Mouse (Mus musculus) left cerebral cortex, postnatal 25 days (tissue): ENCODE measurements around the gene Tango6. TPM values are rescaled to one million over a fixed set of nuclear protein-coding genes. Genes with fewer than 3 reads are reported as not detected.
"Not testable (repeated sequence)": the region's sequence is repeated elsewhere in the genome, so short reads cannot be mapped to it uniquely, and the experiment has no call there.

Experiments
- DNase-seq, 2 experiments: peaks; one replicate each; pipeline ENCODE4 v3.0.0; 2022; ENCODE audit warnings: low spot score in 2 of 2, mixed read lengths in 1 of 2
- intact Hi-C: fragments of 180-260 bp; cut with DNase I; formaldehyde crosslinking; loops from one replicate; pipeline ENCODE4 v1.15.1; 2025
- total RNA-seq, 2 experiments: library from RNA; stranded (reverse); gene quantifications; 2 replicates each; pipeline ENCODE4 v1.2.3; 2021

The Tango6 gene
- total RNA-seq, 2 experiments from 2014 or later, result 5.7 to 7.0 TPM

DNA sequence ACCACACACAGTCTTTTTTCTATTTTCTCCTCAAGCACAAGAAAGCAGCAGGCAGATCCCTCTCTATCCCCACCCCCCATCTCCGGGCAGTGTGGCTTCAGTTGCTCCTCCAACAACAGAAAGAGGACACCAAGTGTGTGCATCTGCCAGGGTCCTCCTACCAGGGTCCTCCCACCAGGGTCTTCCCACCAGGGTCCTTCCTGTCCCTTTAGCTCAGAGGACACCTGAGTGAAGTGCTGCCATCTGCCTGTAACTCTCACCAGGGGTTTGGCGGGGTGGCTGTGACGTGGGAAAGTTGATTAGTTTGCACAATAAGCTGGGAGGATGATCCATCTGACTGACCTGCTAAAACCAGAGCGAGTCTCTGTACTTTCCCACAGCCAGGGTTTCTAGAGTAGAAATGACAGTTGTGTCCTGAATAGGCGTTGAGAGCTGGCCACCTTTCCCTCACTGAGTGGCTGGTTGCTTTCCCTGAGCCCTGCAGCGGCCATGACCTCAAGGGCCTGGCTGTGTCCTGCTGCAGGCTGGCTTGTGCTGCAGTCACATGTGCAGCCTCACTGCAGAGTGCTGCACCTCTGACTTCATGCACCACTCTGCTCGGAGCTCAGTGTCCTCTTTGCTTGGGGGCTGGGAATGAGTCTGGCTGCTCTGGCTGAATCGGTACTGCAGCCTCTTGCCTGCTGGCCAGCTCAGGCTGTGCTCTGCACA, 171.8 kb downstream of the Tango6 start:
- intact Hi-C loops, result no loop called here
- DNase-seq, result peak in 1 of 2 experiments; percentile 33

DNA sequence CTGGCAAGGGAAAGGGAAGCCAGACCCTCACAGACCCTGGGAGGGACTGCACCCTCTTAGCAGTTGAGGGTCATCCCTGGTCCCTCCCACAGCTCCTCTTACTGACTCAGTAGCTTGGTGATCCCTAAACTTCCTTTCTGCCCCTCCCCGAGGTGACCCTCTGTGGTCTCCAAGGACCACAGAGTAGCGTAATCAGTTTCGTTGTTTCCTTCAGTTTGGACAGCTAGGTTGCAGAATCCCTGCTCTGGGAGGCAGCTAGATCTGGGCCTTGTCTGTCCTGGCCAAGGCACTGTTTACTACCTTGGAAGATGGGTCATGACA, 172.3 kb downstream of the Tango6 start:
- intact Hi-C loops, result no loop called here

DNA sequence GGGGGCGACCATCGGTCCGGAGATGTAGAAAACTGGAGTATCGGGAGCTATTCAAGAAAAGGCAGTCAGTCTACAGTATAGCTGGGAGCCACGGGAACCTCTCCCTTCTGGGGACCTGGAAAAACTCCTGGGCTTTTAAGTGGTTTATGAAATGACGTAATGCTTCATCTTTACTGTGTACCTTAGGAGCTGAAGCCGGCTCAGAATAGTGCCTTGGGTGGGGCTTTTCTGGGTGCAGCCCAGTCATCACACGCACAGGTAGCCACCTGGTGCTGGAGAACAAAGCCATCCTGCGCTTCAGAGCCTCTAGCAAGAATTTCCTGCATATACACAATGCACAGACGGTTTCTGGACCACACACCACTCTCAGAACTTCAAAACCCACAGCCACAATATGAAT, 180.0 kb downstream of the Tango6 start:
- intact Hi-C loops, result no loop called here
- no peak for DNase-seq

More for the DNA sequence above, 172.3 kb downstream of the Tango6 start:
- DNase-seq, result no peak

DNA sequence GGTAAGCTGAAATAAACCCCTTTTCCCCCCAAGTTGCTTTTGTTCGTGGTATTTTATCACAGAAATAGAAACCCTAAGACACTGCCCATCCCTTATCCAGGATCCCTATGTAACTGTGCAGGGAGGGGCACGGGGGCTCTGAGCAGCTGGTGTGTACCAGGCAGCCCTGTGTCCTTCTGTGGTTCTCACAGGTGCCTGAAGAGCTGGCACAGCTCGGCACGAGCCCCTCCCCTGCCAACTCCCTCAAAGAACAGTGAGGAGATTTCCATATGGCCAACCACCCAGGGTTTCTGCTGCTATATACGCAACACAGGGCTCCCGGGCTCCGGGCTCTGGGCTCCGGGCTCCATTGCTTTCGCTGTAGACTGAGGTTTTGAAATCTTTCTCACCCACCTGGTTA, 182.5 kb downstream of the Tango6 start:
- no peak for DNase-seq
- intact Hi-C loops, result no loop called here

DNA sequence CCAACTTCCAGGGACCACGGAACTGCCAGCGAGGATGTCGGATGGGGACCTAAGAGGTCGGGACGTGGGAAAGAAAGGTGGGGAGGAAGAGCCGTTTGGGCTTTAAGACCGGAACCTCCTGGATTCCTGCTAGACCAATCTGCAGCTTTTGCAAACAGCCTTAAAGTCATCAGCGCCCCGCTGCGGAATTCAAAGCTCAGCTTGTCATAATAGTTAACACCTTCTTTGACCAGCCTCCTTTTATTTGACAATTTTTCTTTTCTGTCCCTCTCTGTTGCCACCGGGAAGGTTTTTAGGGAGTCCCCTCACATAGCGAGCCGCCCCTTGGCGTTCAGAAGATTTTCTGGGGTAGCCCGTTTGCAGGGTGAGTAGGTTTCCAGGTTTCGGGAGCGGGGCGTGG, 187.2 kb downstream of the Tango6 start, which contains the start of gene Has3:
Gene Has3, plus strand, starts transcription at position 192 of the 400 bp plus-strand sequence.
- intact Hi-C loops, result loop anchor here (5.0 kb wide), 2 partner anchors 98 to 153 kb away; no protein-coding TSS in a partner anchor
- peak; percentile 51 to 56 for DNase-seq

DNA sequence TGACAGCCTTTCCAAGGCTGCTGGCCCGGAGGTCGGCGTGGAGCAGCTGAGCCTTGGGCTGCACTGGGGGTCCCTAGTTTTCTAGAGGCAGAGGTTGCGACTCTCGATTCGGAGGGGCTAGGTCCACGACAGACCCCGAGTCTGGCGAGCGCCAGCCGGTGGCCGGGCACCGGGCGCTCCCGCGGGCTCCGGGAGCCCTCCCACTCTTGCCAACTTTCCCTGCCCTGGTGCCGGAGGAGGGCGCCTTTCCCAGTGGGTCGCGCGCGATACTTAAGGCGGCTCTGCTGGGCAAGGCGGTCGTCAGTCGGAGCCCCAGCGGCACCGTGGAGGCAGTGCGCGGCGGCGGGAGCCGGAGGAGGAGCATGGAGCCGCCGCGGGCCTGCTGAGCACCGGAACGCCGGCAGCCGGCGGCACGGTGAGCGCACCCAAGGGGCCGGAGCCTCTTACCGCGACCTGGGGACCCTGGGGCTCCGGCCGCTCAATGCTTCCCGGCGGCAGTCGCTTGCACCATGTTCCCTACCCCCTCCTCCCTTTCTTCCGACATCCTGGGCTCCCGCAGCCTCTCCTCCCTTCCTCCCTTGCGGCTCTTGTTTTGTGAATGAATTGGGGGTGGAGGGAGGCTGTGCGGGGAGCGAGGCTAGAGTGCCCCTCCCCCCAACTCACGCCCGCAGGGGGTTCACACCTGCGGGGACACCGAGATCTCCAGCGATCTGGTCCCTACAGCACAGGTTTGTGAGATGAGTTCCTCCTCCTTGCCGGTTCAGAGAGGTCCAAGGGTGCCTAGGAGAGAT, 187.9 kb downstream of the Tango6 start:
- peak; percentile 69 to 70 for DNase-seq
- intact Hi-C loops, result loop anchor here (5.0 kb wide), 2 partner anchors 98 to 153 kb away; no protein-coding TSS in a partner anchor

DNA sequence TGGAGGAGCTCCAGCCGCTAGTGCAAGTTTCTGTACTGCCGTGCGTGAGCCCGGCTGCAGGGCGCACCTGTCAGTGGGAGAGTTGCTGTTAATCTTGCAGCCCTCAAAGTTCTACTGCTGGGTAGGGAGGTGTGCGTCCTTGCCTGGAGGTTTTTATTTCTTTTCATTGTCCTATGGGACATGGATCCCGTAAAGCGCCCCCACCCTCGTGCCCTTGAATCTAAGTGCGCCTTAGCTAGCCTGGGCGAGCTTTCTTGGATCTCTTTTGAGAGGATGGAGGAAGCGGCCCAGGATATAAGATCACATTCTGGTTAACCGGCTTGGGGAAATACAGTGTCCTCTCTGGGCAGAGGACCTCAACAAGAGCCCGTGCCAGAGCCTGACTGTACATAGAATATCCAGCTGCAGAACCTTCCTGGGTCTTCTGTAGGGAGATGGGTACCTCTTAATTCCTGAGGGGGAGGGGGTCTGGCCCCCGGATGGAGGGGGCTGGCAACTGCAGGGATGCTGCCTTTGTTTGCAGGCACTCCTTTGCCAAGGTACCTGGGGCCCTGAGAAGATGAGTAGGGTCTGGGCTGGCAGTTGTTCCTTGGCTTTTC, 188.6 kb downstream of the Tango6 start:
- intact Hi-C loops, result loop anchor here (5.0 kb wide), 2 partner anchors 99 to 154 kb away; no protein-coding TSS in a partner anchor
- DNase-seq, result peak; percentile 27 to 38

DNA sequence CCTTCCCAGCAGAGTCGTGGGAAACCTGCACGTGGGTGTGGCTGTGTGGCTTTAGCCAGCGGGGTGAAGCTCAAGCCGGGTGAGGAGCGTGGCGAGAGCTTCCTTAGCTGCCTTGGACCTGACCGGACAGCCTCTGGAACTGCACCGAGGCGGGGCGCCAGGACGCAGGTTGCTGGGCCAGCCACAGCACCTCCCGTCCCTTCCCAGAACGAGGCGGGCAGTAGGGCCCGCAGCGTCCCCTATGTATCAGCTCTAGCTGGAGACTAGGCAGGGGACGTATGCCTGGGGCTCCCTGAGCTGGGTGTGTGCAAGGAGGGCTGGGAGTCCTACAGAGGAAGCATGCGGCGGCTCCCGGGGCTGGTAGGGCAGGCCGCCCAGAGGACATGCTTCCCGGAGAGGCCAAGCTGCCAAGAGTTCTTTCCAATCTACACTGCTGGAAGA, 189.1 kb downstream of the Tango6 start:
- DNase-seq, result peak in 1 of 2 experiments; percentile 26
- intact Hi-C loops, result loop anchor here (5.0 kb wide), 2 partner anchors 100 to 155 kb away; no protein-coding TSS in a partner anchor

DNA sequence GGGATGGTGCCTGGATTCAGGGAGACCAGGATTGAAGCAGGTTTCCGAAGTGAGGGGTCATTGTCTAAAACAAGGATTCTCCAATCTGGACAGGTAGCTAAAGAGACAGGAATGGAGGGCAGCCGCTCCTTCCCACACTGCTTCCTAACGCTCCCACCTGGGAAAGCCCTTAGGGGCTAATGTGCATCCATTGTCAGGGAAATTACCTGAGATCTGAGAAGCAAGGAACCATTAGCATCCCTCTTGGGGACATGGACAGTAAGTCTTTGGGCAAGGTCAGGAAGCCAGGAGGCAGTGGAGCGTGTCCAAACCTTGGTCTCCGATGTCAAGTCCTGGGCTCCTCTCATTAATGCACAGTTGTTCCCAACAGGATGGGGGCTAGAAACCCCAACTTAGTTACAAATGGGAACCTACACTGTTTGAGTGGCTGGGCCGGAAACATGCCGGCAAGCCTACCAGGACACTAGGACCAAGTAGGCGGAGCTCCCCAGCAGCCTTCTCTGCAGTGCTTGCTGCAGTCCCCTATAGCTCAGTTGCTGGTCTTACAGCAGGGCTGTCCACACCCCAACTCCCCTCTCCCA, 189.7 kb downstream of the Tango6 start:
- no peak for DNase-seq
- intact Hi-C loops, result loop anchor here (5.0 kb wide), 2 partner anchors 100 to 155 kb away; no protein-coding TSS in a partner anchor

DNA sequence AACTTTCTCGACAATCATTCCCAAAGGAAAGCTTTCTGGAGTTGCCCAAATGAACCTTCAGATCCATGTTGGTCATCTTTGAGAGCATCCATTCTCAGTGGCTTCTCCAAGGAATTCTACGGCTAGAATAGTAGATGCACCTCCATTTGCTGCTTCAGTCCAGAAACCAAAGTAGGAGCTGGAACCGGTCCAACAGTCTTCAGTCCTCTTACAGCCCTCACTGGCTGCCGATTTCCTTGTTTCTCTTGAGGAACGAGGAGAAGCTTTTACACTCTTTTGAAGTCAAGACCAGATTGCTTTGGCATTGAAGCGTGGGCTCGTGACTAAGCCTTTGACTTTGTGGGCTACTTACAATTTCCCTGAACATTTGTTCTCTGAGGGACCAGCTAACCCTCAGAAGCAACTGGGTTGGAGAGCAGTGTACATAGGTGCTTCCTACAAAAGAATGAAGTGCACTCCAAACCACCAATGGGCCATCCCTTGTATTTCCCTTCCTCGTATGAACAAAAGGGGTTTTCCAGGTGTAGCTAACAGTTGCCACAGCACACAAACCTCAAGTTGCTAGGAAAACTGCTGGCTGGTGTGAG, 197.3 kb downstream of the Tango6 start:
- DNase-seq, result no peak
- intact Hi-C loops, result loop anchor here (10.0 kb wide), 1 partner anchor 465 kb away; the partner anchor contains the start of gene Zfp90

DNA sequence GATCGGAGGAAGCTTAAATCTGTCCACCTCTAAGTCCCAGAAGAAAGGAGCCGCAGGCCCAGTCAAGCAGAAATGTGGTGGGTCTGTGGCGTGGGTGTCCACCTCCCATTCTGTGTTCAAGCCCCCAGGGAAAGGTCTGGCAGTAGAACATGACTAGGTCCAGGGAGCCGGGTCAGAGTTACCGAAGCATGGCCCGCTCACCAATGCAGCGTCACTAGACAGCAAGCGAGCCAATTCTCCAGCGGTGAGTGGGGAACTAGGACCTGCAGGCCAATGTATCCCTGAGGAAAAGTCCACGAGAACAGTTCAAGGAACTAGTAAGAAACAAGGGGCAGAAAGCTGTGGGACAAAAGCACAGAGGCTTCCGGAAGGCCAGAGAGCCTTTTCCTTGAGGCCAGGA, 201.2 kb downstream of the Tango6 start:
- not testable (repeated sequence) for DNase-seq
- intact Hi-C loops, result loop anchor here (10.0 kb wide), 1 partner anchor 469 kb away; the partner anchor contains the start of gene Zfp90

DNA sequence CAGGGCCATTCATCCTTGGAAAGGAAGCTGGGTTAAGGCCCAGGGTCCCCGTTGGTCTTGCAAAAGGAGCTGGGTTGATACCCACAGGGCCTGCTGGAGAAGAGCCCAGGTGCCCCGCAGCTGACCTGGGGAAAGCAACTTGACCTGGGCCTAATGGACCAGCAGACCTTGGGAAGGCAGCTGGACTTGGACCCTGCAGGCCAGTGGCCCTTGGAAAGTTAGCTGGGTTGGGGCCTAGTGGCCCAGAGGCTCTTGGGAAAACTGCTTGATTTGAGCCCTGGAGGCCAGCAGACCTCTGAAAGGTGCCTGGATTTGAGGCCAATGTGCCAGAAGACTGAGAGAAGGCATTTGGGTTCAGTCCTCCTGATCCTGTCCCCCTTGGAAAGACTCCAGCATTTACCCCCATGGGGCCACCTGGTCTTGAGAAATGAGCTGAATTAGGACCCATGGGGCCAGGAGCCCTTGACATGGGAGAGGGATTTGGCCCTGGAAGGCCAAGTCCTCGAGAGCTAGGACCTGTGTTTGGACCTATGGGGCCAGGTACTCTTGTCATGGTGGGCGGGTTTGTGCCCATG, 202.0 kb downstream of the Tango6 start:
- not testable (repeated sequence) for DNase-seq
- intact Hi-C loops, result loop anchor here (10.0 kb wide), 1 partner anchor 470 kb away; the partner anchor contains the start of gene Zfp90

DNA sequence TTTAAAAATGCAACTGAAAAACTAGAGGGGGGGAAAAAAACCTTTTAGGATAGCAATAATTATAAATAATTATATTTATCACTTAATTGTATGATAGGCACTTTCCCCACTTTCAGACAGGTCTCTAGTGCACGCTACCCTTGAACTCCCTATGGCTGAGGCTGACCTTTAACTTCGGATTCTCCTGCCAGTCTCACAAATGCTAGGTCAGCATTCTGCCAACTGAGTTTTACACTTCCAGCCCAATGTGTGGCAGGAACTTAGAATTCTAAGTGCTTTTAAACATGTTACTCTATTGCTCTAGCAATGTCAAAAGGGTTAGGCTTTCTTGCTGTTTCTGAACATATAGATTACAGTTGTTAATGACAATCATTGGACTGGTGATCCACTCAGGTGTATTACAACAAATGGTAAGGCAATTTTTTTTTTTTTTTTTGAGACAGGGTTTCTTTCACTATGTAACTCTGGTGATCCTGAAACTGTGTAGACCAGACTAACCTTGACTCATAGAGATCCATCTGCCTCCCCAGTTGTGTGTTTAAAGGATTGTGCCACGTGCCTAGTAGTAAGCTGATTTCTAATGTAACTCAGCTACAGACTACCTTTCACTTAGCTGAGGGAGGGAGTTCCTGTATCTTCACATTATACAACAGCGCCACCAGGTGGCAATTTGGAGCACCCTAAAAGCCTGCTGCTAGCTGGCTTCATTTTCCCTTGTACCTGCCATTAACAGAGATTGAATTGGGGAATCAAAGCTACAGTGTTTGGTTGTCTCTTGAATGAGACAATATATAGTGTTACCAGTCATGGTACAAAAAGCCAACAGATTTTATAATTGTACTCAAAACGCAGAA, 204.7 kb downstream of the Tango6 start:
- intact Hi-C loops, result loop anchor here (1.0 to 10.0 kb wide), 3 partner anchors 169 to 473 kb away; partner anchors contain the start of gene Zfp90
- DNase-seq, result peak; percentile 72 to 82

DNA sequence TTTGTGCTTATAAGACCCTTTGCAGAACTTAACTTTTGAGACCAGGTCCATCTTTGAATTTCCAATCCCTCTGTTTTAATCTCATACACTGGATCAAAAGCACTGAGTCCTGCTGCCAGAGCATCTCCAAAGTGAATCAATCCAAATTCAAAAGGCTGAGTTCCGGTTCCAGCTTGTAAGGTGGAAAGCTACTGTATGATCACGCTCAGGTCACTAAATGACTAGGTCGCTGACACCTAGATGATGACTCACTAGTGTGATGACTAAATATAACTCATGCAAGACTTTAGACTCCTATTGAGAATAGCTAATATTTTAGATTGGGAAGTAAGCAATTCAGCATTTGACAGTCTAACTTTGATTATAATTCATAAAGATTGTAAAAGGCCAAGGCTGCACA, 205.9 kb downstream of the Tango6 start:
- intact Hi-C loops, result loop anchor here (10.0 kb wide), 1 partner anchor 474 kb away; the partner anchor contains the start of gene Zfp90
- DNase-seq, result no peak

DNA sequence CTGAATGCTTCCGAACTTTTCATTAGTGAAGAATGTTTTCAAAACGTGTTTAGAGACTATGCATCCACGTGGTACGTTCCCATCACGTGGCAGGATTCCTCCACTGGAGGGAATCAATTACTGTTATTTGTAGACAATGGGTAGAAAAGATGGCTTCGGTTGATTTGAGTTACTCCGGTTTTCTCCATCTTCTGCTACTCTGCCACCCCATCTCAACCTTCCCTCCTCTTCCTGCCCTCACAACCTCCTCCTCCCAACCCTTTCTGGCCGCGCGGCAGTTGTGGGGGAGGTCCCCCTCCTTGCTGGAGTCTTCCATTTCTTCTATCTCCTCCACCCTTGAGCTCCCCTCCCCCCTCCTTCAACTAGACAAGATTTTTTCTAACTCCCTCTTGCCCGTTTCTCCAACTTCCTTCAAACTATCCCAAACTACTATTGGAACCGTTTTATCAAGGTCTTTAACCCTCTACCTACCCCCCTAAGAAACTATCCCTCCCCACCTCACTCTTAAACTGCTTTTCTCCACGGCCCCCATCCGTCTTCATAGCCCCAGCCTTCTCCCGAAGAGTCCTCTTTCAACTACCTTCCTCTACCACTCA, 209.4 kb downstream of the Tango6 start:
- intact Hi-C loops, result no loop called here
- DNase-seq, result no peak

DNA sequence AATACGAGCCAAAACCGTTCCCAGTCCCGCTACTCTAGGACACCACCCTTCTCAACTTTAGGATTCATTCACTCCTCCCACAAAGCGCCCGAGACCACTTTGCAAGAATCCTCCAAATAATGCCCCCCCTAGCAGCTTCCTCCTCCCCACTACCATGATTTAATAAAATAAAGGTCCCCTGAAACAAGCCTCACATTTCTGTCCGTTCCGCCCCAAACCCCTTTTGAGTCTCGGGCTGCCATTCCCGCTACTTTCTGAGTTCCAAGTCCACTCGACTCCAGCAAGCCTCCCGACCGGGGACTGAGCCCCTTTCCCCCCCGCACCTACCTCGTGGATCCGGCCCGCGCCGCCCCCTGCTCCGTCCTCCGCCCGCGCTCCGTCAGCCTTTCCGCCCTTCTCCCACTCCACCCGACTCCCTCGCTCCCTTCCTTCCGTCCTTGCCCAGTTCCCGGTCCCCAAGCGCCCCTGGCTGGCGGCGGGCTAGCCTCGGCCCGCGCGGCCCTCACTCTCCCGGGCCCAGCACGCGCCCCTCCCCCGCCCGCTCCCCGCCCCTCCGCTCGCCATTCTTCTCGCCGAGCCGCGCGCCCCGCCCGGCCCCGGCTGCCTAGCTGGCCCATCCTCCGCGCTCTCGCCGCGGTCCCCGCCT, 210.1 kb downstream of the Tango6 start:
- intact Hi-C loops, result no loop called here
- no peak for DNase-seq
